Mouse (Mus musculus) T-helper 2 cell (primary cell): Measurements from ENCODE around the gene Lrrc3b.

Experiments used
- in situ Hi-C: fragments of 300-600 bp; cut with MboI, MseI; formaldehyde crosslinking; loops from one replicate; pipeline ENCODE4 v1.15.1; 2025; ENCODE audit warnings: high pct_unique_total_duplicates

Gene Lrrc3b

GRCm38 (mm10) chr14:15331370-15331769 is 107.4 kb downstream of the Lrrc3b start:
- in situ Hi-C loops: no loop called here

GRCm38 (mm10) chr14:15330155-15330554 is 108.6 kb downstream of the Lrrc3b start:
- in situ Hi-C loops: no loop called here

GRCm38 (mm10) chr14:15325872-15326271 is 112.9 kb downstream of the Lrrc3b start:
- in situ Hi-C loops: no loop called here

GRCm38 (mm10) chr14:15322441-15323123 is 116.2 kb downstream of the Lrrc3b start:
- in situ Hi-C loops: no loop called here

GRCm38 (mm10) chr14:15319399-15319915 is 119.3 kb downstream of the Lrrc3b start:
- in situ Hi-C loops: no loop called here

GRCm38 (mm10) chr14:15308576-15308975 is 130.2 kb downstream of the Lrrc3b start:
- in situ Hi-C loops: no loop called here
